Mouse (Mus musculus) liver, embryonic 14.5 days (tissue): ENCODE measurements at regions not wholly inside any gene's neighbourhood (a gene's known extent, or its start where the extent isn't known, plus 50 kb on each side); places are given as distances from the start of the nearest gene placed in this dataset.

Experiments
- ATAC-seq: fragments of 200-750 bp; cut with Nextera tagmentation; 2 replicates; pipeline ENCODE4 v1.8.0; 2017; ENCODE audit warnings: moderate number of reproducible peaks, mild to moderate bottlenecking, moderate library complexity; ENCODE audit not compliant: insufficient read depth
- DNase-seq, 3 experiments: peaks; one replicate each; pipeline ENCODE4 v3.0.0-alpha.2; 2012 to 2013; ENCODE audit warnings: low read depth in 3 of 3, low spot score in 3 of 3
- H3K27ac ChIP-seq: fragments of 300-500 bp; sonication (generic); 2 replicates; pipeline ENCODE4 v1.5.1; 2014; ENCODE audit warnings: moderate library complexity, mild to moderate bottlenecking, control low read depth, inconsistent platforms
- H3K27me3 ChIP-seq: fragments of 300-500 bp; sonication (generic); 2 replicates; pipeline ENCODE4 v1.6.1; 2014; ENCODE audit warnings: mild to moderate bottlenecking, low read length, moderate library complexity; ENCODE audit not compliant: control insufficient read depth, insufficient read depth
- H3K36me3 ChIP-seq: fragments of 300-500 bp; sonication (generic); replicated peaks from 2 replicates; pipeline ENCODE4 v1.6.1; 2014; ENCODE audit warnings: low read depth; ENCODE audit not compliant: control insufficient read depth, insufficient read depth
- H3K4me1 ChIP-seq, 2 experiments: fragments of 200-500 bp in 1 of 2; fragments of 300-500 bp in 1 of 2; sonication (generic) in 1 of 2; replicated peaks; 2 replicates each; pipeline ENCODE4 v1.6.1; 2012 to 2014; ENCODE audit warnings: antibody characterized with exemption in 1 of 2, inconsistent platforms in 1 of 2, low read length in 1 of 2; ENCODE audit not compliant: control insufficient read depth in 2 of 2, insufficient read depth in 2 of 2
- H3K4me2 ChIP-seq: fragments of 300-500 bp; sonication (generic); 2 replicates; pipeline ENCODE4 v1.6.1; 2014; ENCODE audit warnings: low read depth, mild to moderate bottlenecking, control low read depth, moderate library complexity
- H3K4me3 ChIP-seq, 2 experiments: fragments of 200-500 bp in 1 of 2; fragments of 300-500 bp in 1 of 2; sonication (generic) in 1 of 2; 2 replicates each; pipeline ENCODE4 v1.5.1; 2012 to 2014; ENCODE audit warnings: low read depth in 2 of 2, low read length in 2 of 2, mild to moderate bottlenecking in 2 of 2, control low read depth in 1 of 2, inconsistent platforms in 1 of 2, moderate library complexity in 1 of 2; ENCODE audit not compliant: insufficient read depth in 1 of 2
- H3K9ac ChIP-seq: fragments of 300-500 bp; sonication (generic); replicated peaks from 2 replicates; pipeline ENCODE4 v1.6.1; 2014; ENCODE audit warnings: mild to moderate bottlenecking, control low read depth, moderate library complexity
- H3K9me3 ChIP-seq: fragments of 300-500 bp; sonication (generic); 2 replicates; pipeline ENCODE4 v1.6.1; 2016; ENCODE audit warnings: low read length, mixed read lengths; ENCODE audit not compliant: control insufficient read depth
- CTCF ChIP-seq: IDR thresholded peaks from 2 replicates; pipeline ENCODE4 v1.5.1; 2016; ENCODE audit warnings: antibody characterized with exemption, low read depth, control low read depth
- EP300 ChIP-seq: IDR thresholded peaks from 2 replicates; pipeline ENCODE4 v1.6.1; 2016; ENCODE audit warnings: antibody characterized with exemption, low read depth
- WGBS: fragments of 180-500 bp; shearing (Covaris S2); extraction: QIAGEN DNeasy Blood & Tissue Kit; methylation state at CpG from one replicate; pipeline ENCODE4 v1.1.7; 2014; ENCODE audit not compliant: insufficient replicate concordance; 5-methylcytosine and 5-hydroxymethylcytosine counted together

DNA sequence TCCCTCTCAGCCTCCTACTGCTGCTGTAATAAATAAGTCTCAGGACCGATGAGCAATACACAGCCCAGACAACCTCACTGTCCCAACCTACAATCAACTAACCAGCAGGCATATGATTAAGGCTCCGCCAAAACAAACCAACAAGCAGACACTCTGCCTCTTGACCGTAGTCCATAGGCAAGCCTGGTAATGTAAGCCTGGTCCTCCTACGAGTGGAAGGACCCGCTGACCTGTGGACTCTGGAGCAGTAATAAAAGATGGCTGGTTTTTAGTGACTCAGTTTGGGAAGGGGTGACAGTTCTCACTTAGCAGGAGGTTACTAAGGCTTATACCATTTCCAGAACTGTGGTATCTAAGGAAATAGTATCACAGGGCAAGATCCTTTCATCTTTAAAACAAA is 53.4 kb downstream of the Gm47996 start:
- no peak for DNase-seq
- Histone ChIP-seq H3K9me3 (no peaks in the 10 kb centered on the region), H3K9ac (no peak overlapping the region), H3K27me3 (no peaks in the 10 kb centered on the region), H3K27ac (no peak overlapping the region), H3K4me2 (no peak overlapping the region), H3K4me3 (no peak overlapping the region), H3K4me1 (peaks cover 0 to 9% of the 10 kb centered on the region in 2 experiments; a peak in 2 of 4 replicates), H3K36me3 (no peaks in the 10 kb centered on the region)
- 76% methylated on average over 5 of the region's 5 CpGs for WGBS
- no peak for TF ChIP-seq CTCF
- TF ChIP-seq EP300, result no peak
- no peak for ATAC-seq

DNA sequence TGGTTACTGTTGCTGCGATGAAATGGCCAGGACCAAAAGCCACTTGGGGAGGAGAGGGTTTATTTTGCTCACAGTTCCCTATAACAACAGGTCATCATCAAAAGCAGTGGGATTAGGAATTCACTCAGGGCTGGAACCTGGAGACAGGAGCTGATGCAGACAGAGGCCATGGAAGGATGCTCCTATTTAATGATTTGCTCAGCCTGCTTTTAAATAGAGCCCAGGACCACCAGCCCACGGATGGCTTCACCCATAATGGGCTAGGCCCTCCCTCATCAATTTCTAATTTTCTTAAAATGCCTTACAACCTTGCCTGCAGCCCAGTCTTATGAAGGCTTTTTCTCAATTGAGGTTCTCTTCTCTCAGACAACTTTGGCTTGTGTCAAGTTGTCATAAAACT is 53.9 kb downstream of the Gm47996 start:
- H3K4me1 ChIP-seq, result peaks cover 0 to 4% of the 10 kb centered on the region in 2 experiments; a peak in 2 of 4 replicates

DNA sequence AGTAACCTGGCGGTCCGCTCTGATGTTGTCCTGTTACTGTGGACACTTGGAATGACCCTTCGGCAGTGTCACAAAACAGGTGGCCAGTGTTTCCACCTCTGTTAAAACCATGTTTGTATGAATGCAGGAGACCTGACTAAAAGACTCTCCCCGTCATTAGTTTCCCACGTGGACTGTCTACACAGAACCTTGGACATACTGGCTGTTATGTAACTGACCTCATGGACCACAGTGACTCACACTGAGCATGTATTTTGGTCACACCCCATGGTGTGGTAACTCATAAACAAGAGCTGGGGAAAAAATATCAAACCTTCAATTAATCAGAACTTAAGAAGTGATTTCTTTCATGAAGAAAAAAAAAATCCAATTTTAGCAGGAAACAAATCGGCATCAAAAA is 54.9 kb downstream of the Gm47996 start:
- Histone ChIP-seq H3K27me3 (no peaks in the 10 kb centered on the region), H3K36me3 (no peaks in the 10 kb centered on the region), H3K4me3 (no peak overlapping the region), H3K27ac (no peak overlapping the region), H3K4me1 (no peaks in the 10 kb centered on the region), H3K9me3 (no peaks in the 10 kb centered on the region), H3K9ac (no peak overlapping the region), H3K4me2 (no peak overlapping the region)
- no peak for DNase-seq
- TF ChIP-seq CTCF, result no peak
- no peak for TF ChIP-seq EP300
- WGBS, result 73% methylated on average over 6 of the region's 6 CpGs
- ATAC-seq, result no peak

More for the DNA sequence above, 53.9 kb downstream of the Gm47996 start:
- WGBS, result 66% methylated on average over 2 of the region's 2 CpGs
- TF ChIP-seq CTCF, result no peak
- TF ChIP-seq EP300, result no peak
- H3K27me3 ChIP-seq, result no peaks in the 10 kb centered on the region
- no peak for DNase-seq
- H3K9me3 ChIP-seq, result no peaks in the 10 kb centered on the region
- H3K4me2 ChIP-seq, result no peak overlapping the region
- ATAC-seq, result no peak
- H3K27ac ChIP-seq, result no peak overlapping the region
- no peak overlapping the region for H3K4me3 ChIP-seq
- no peak overlapping the region for H3K9ac ChIP-seq
- no peaks in the 10 kb centered on the region for H3K36me3 ChIP-seq

GRCm38 (mm10) chr1:151265590-151265989 is 55.7 kb downstream of the Gm47996 start:
- TF ChIP-seq EP300, result no peak
- TF ChIP-seq CTCF, result no peak
- Histone ChIP-seq H3K27ac (no peak overlapping the region), H3K4me2 (no peak overlapping the region), H3K27me3 (no peaks in the 10 kb centered on the region), H3K9ac (no peak overlapping the region), H3K4me1 (peaks cover 0 to 1% of the 10 kb centered on the region in 2 experiments; a peak in 2 of 4 replicates), H3K4me3 (no peak overlapping the region), H3K9me3 (no peaks in the 10 kb centered on the region), H3K36me3 (no peaks in the 10 kb centered on the region)
- ATAC-seq (no peak), DNase-seq (no peak)
- WGBS, result 38% methylated on average over 5 of the region's 5 CpGs

DNA sequence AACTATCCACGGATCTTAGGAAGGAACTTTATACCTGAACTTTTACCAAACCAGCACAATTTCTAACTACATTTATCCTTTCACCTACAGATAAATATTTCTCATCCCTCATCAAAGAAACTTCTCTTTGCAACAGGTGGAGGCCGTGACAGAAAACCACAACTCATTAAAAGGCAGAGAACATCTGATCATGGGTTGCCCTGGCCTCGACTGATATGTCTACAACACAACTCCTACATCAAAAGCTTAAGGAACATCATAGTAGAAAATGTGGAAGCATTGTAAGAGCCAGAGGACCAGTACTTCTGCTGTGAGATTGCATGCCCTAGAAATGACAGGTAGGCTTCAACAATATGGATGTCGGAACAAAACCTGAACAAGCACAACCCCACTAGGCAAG is 56.8 kb downstream of the Gm47996 start:
- no peak overlapping the region for H3K4me2 ChIP-seq
- H3K4me1 ChIP-seq, result peaks cover 0 to 4% of the 10 kb centered on the region in 2 experiments; a peak in 2 of 4 replicates
- no peak overlapping the region for H3K27ac ChIP-seq
- TF ChIP-seq CTCF (no peak), EP300 (no peak)
- H3K9ac ChIP-seq, result no peak overlapping the region
- H3K9me3 ChIP-seq, result no peaks in the 10 kb centered on the region
- no peak overlapping the region for H3K4me3 ChIP-seq
- H3K27me3 ChIP-seq, result no peaks in the 10 kb centered on the region
- 47% methylated on average over 4 of the region's 4 CpGs for WGBS
- no peaks in the 10 kb centered on the region for H3K36me3 ChIP-seq
- ATAC-seq, result no peak
- no peak for DNase-seq
